Mouse (Mus musculus) CH12.LX (cell line): ENCODE results near the gene Fam185a. TPM values are rescaled to one million over a fixed set of nuclear protein-coding genes. Genes with fewer than 3 reads are reported as not detected.
A peak's percentile ranks its signal among the peaks of the same experiment; 100 is the strongest.

Experiments used
- DNase-seq: peaks from one replicate; pipeline ENCODE4 v3.0.0-alpha.2; 2013; ENCODE audit errors: extremely low read depth
- H3K27ac ChIP-seq: 2 replicates; pipeline ENCODE4 v1.5.1; 2012; ENCODE audit warnings: low read depth, mild to moderate bottlenecking, control low read depth, moderate library complexity; ENCODE audit not compliant: insufficient read depth
- H3K27me3 ChIP-seq: replicated peaks from 2 replicates; pipeline ENCODE3; 2012; ENCODE audit warnings: inconsistent platforms
- H3K36me3 ChIP-seq, 2 experiments: replicated peaks in 1 of 2; 2 replicates each; pipeline versions ENCODE3 to v1.6.1; 2012; ENCODE audit warnings: inconsistent platforms in 1 of 2, low read length in 1 of 2, mild to moderate bottlenecking in 1 of 2, mixed read lengths in 1 of 2, moderate library complexity in 1 of 2; ENCODE audit not compliant: control insufficient read depth in 1 of 2, insufficient read depth in 1 of 2
- H3K4me1 ChIP-seq, 2 experiments: 2 replicates each; pipeline ENCODE4 v1.6.1; 2012; ENCODE audit warnings: inconsistent platforms in 1 of 2, moderate library complexity in 1 of 2; ENCODE audit not compliant: insufficient read depth in 2 of 2, control insufficient read depth in 1 of 2
- H3K4me2 ChIP-seq: 2 replicates; pipeline ENCODE4 v1.6.1; 2012; ENCODE audit warnings: low read depth, mild to moderate bottlenecking, control low read depth; ENCODE audit not compliant: poor library complexity, insufficient read depth, severe bottlenecking
- H3K4me3 ChIP-seq, 3 experiments: fragments of 150-350 bp in 1 of 3; sonication (generic) in 1 of 3; replicated peaks in 1 of 3; 2 replicates each; pipeline versions ENCODE3 to v1.5.1; 2011 to 2012; ENCODE audit warnings: low read depth in 2 of 3, low read length in 2 of 3, mild to moderate bottlenecking in 2 of 3, moderate library complexity in 2 of 3, control low read depth in 1 of 3, improper control_type of control experiment in 1 of 3, inconsistent platforms in 1 of 3, mixed read lengths in 1 of 3; ENCODE audit not compliant: poor library complexity in 1 of 3
- H3K79me2 ChIP-seq: replicated peaks from 2 replicates; pipeline ENCODE4 v1.6.1; 2012; ENCODE audit warnings: mild to moderate bottlenecking, moderate library complexity; ENCODE audit not compliant: control insufficient read depth, poor library complexity, insufficient read depth, severe bottlenecking; ENCODE audit errors: extremely low read depth
- H3K9ac ChIP-seq: 2 replicates; pipeline ENCODE4 v1.6.1; 2012; ENCODE audit warnings: low read depth, mild to moderate bottlenecking, control low read depth, moderate library complexity; ENCODE audit not compliant: insufficient read depth
- H3K9me3 ChIP-seq: replicated peaks from 2 replicates; pipeline ENCODE3; 2012; ENCODE audit warnings: low read length, inconsistent platforms, mixed read lengths
- CHD1 ChIP-seq: IDR thresholded peaks from 2 replicates; pipeline ENCODE4 v1.6.1; 2012; ENCODE audit warnings: low read depth, low read length, improper control_type of control experiment, inconsistent platforms
- CHD2 ChIP-seq: IDR thresholded peaks from 2 replicates; pipeline ENCODE4 v1.6.1; 2011; ENCODE audit warnings: low read length, improper control_type of control experiment
- EP300 ChIP-seq: IDR thresholded peaks from 2 replicates; pipeline ENCODE4 v1.6.1; 2011; ENCODE audit warnings: low read length, improper control_type of control experiment
- IRF4 ChIP-seq: IDR thresholded peaks from 2 replicates; pipeline ENCODE4 v1.6.1; 2014; ENCODE audit warnings: low read depth, mild to moderate bottlenecking, inconsistent platforms, low read length, improper control_type of control experiment
- JUN ChIP-seq: IDR thresholded peaks from 2 replicates; pipeline ENCODE4 v1.6.1; 2011; ENCODE audit warnings: low read depth, mild to moderate bottlenecking, low read length, improper control_type of control experiment, moderate library complexity; ENCODE audit not compliant: insufficient read depth
- JUND ChIP-seq: conservative IDR thresholded peaks from 2 replicates; pipeline ENCODE4 v1.6.1; 2011; ENCODE audit warnings: low read depth, low read length, improper control_type of control experiment
- MYC ChIP-seq: IDR thresholded peaks from 2 replicates; pipeline ENCODE4 v1.6.1; 2011; ENCODE audit warnings: low read depth, mild to moderate bottlenecking, improper control_type of control experiment, low read length
- PAX5 ChIP-seq: IDR thresholded peaks from 2 replicates; pipeline ENCODE4 v1.6.1; 2012; ENCODE audit warnings: low read length, inconsistent platforms, mixed read lengths
- POLR2AphosphoS2 ChIP-seq: IDR thresholded peaks from 2 replicates; pipeline ENCODE4 v1.6.1; 2011; ENCODE audit warnings: low read depth, low read length, improper control_type of control experiment
- SIN3A ChIP-seq: IDR thresholded peaks from 2 replicates; pipeline ENCODE4 v1.6.1; 2012; ENCODE audit warnings: low read length, improper control_type of control experiment, inconsistent platforms
- TBP ChIP-seq: conservative IDR thresholded peaks from 2 replicates; pipeline ENCODE4 v1.6.1; 2011; ENCODE audit warnings: low read depth, low read length, improper control_type of control experiment
- USF1 ChIP-seq: IDR thresholded peaks from 2 replicates; pipeline ENCODE4 v1.6.1; 2014; ENCODE audit warnings: low read depth, mild to moderate bottlenecking, inconsistent platforms, low read length, improper control_type of control experiment
- ZKSCAN1 ChIP-seq: IDR thresholded peaks from 2 replicates; pipeline ENCODE4 v1.6.1; 2012; ENCODE audit warnings: low read depth, inconsistent platforms, low read length, improper control_type of control experiment, borderline replicate concordance
- ZNF384 ChIP-seq: IDR thresholded peaks from 2 replicates; pipeline ENCODE4 v1.6.1; 2012; ENCODE audit warnings: low read depth, low read length, improper control_type of control experiment, inconsistent platforms
- dilution Hi-C: fragments of 300-500 bp; cut with MboI; formaldehyde crosslinking; loops from 2 replicates; pipeline ENCODE4 v1.14.3; 2020; ENCODE audit warnings: low sequenced_read_pairs; ENCODE audit not compliant: extremely low pct_unique_long_range_greater_than_20kb, extremely low pct_ligation_motif_present
- in situ Hi-C: fragments of 300-500 bp; cut with MboI; formaldehyde crosslinking; loops from 3 replicates; pipeline ENCODE4 v1.14.3; 2019; ENCODE audit warnings: low sequenced_read_pairs, low pct_ligation_motif_present, low pct_unique_long_range_greater_than_20kb, mixed read lengths
- polyA plus RNA-seq: library from polyadenylated mRNA; unstranded; fragments of >175 nt; gene quantifications from 2 replicates; pipeline ENCODE4 v1.2.1, GENCODE M21; 2012; ENCODE audit warnings: low read depth; ENCODE audit not compliant: insufficient read length
- total RNA-seq, 2 experiments: library from RNA; depleted of rRNA; stranded (reverse); fragments of 300-350 nt in 1 of 2; fragments of >200 nt in 1 of 2; gene quantifications; 2 replicates each; pipeline ENCODE4 v1.2.3; 2012 to 2014

Fam185a gene
- total and polyA plus RNA-seq, 3 experiments, result 13.4 to 30.6 (median 16.1) TPM

GRCm38 (mm10) chr5:21381986-21382385, 42.8 kb upstream of the Fam185a start:
- no peak for TF ChIP-seq TBP
- no peak for TF ChIP-seq CHD2
- no peak for TF ChIP-seq CHD1
- no peak for TF ChIP-seq ZNF384
- no peak for TF ChIP-seq ZKSCAN1
- no peaks in the 10 kb centered on the region for H3K9me3 ChIP-seq
- peaks cover 17 to 40% of the 10 kb centered on the region in 2 experiments for H3K4me1 ChIP-seq
- dilution Hi-C loops, result no loop called here
- H3K36me3 ChIP-seq, result no peaks in the 10 kb centered on the region
- H3K4me3 ChIP-seq, result no peak overlapping the region
- DNase-seq, result no peak
- no peak overlapping the region for H3K27ac ChIP-seq
- no peaks in the 10 kb centered on the region for H3K79me2 ChIP-seq
- no peak overlapping the region for H3K4me2 ChIP-seq
- no peak overlapping the region for H3K9ac ChIP-seq
- no peaks in the 10 kb centered on the region for H3K27me3 ChIP-seq
- in situ Hi-C loops, result no loop called here

GRCm38 (mm10) chr5:21382678-21383077, 42.1 kb upstream of the Fam185a start:
- no peak for DNase-seq
- in situ Hi-C loops, result no loop called here
- Histone ChIP-seq H3K27ac (no peak overlapping the region), H3K4me3 (no peak overlapping the region), H3K79me2 (no peaks in the 10 kb centered on the region), H3K4me1 (peaks cover 19 to 44% of the 10 kb centered on the region in 2 experiments), H3K9ac (no peak overlapping the region), H3K27me3 (no peaks in the 10 kb centered on the region), H3K9me3 (no peaks in the 10 kb centered on the region), H3K4me2 (no peak overlapping the region), H3K36me3 (no peaks in the 10 kb centered on the region)
- dilution Hi-C loops, result no loop called here
- TF ChIP-seq IRF4 (no peak), SIN3A (no peak), MYC (no peak), TBP (no peak), EP300 (no peak), JUN (no peak)

GRCm38 (mm10) chr5:21383392-21384251, 41.1 kb upstream of the Fam185a start:
- H3K4me3 ChIP-seq, result no peak overlapping the region
- H3K9ac ChIP-seq, result no peak overlapping the region
- no peaks in the 10 kb centered on the region for H3K9me3 ChIP-seq
- no peak for TF ChIP-seq JUND
- no peak for TF ChIP-seq SIN3A
- TF ChIP-seq PAX5, result no peak
- TF ChIP-seq POLR2AphosphoS2, result no peak
- peak; percentile 78 for TF ChIP-seq CHD2
- TF ChIP-seq CHD1, result no peak
- no peak for TF ChIP-seq USF1
- TF ChIP-seq, all 38 proteins: peak for 1
- DNase-seq, result no peak
- dilution Hi-C loops (no loop called here), in situ Hi-C loops (no loop called here)
- Histone ChIP-seq H3K36me3 (no peaks in the 10 kb centered on the region), H3K79me2 (no peaks in the 10 kb centered on the region), H3K27ac (no peak overlapping the region), H3K4me1 (peaks cover 21 to 46% of the 10 kb centered on the region in 2 experiments), H3K27me3 (no peaks in the 10 kb centered on the region), H3K4me2 (no peak overlapping the region)
